Mouse (Mus musculus) spleen, postnatal 10 days (tissue): Measurements from ENCODE around the gene Vmn1r217.
"Not testable (repeated sequence)": the region's sequence is repeated elsewhere in the genome, so short reads cannot be mapped to it uniquely, and the experiment has no call there.

Experiments used
- DNase-seq, 2 experiments: peaks; one replicate each; pipeline ENCODE4 v3.0.0; 2021 to 2022; ENCODE audit warnings: low spot score in 2 of 2

The Vmn1r217 gene

GRCm38 (mm10) chr13:23118126-23118525 lies at the start of gene Vmn1r217:
Vmn1r217 (minus strand) TSS chr13:23118226.
- not testable (repeated sequence) for DNase-seq

GRCm38 (mm10) chr13:23166471-23166870 lies 48.4 kb upstream of the Vmn1r217 start:
- not testable (repeated sequence) for DNase-seq

- no peak for DNase-seq
Observed at GRCm38 (mm10) chr13:23159012-23159411, 41.0 kb upstream of the Vmn1r217 start, which contains the start of gene Vmn1r219. Vmn1r219 (plus strand) TSS chr13:23159312.

- no peak for DNase-seq
Observed at GRCm38 (mm10) chr13:23157848-23158247, 39.8 kb upstream of the Vmn1r217 start.

GRCm38 (mm10) chr13:23138880-23139279 lies 20.9 kb upstream of the Vmn1r217 start:
- DNase-seq, result no peak

GRCm38 (mm10) chr13:23133501-23133900 lies 15.5 kb upstream of the Vmn1r217 start:
- no peak for DNase-seq

- no peak for DNase-seq
Observed at GRCm38 (mm10) chr13:23133099-23133498, 15.1 kb upstream of the Vmn1r217 start, which contains the start of gene Vmn1r218. Vmn1r218 (plus strand) TSS chr13:23133155.

- no peak for DNase-seq
Observed at GRCm38 (mm10) chr13:23120611-23121010, 2.6 kb upstream of the Vmn1r217 start.

GRCm38 (mm10) chr13:23094386-23094785 lies 23.6 kb downstream of the Vmn1r217 start:
- DNase-seq, result no peak

- DNase-seq, result no peak
Observed at GRCm38 (mm10) chr13:23069312-23069711, 48.7 kb downstream of the Vmn1r217 start.

- DNase-seq, result no peak
Observed at GRCm38 (mm10) chr13:23067725-23068124, 50.3 kb downstream of the Vmn1r217 start, which contains the start of gene Vmn1r215. Vmn1r215 (plus strand) TSS chr13:23068025.

GRCm38 (mm10) chr13:23057778-23058177 lies 60.2 kb downstream of the Vmn1r217 start:
- no peak for DNase-seq
